Mouse (Mus musculus) kidney, embryonic 16.5 days (tissue): Measurements from ENCODE around the gene Grm2. TPM values are rescaled to one million over a fixed set of nuclear protein-coding genes. Genes with fewer than 3 reads are reported as not detected.
A peak's percentile ranks its signal among the peaks of the same experiment; 100 is the strongest.
"Not testable (repeated sequence)": the region's sequence is repeated elsewhere in the genome, so short reads cannot be mapped to it uniquely, and the experiment has no call there.

Source experiments
- ATAC-seq: fragments of 200-750 bp; cut with Nextera tagmentation; 2 replicates; pipeline ENCODE4 v1.8.0; 2017; ENCODE audit warnings: moderate TSS enrichment; ENCODE audit not compliant: low FRiP score, low TSS enrichment
- H3K27ac ChIP-seq: fragments of 300-500 bp; sonication (generic); 2 replicates; pipeline ENCODE4 v1.5.1; 2014; ENCODE audit warnings: low read length
- H3K27me3 ChIP-seq: fragments of 300-500 bp; sonication (generic); 2 replicates; pipeline ENCODE4 v1.6.1; 2014; ENCODE audit warnings: low read length, control low read depth, mixed read lengths; ENCODE audit not compliant: insufficient read depth
- H3K36me3 ChIP-seq: fragments of 300-500 bp; sonication (generic); 2 replicates; pipeline ENCODE4 v1.6.1; 2014; ENCODE audit warnings: low read length, control low read depth, mixed read lengths; ENCODE audit not compliant: insufficient read depth
- H3K4me1 ChIP-seq: fragments of 300-500 bp; sonication (generic); 2 replicates; pipeline ENCODE4 v1.6.1; 2014; ENCODE audit warnings: low read length, control low read depth, mixed read lengths; ENCODE audit not compliant: insufficient read depth
- H3K4me2 ChIP-seq: fragments of 300-500 bp; sonication (generic); replicated peaks from 2 replicates; pipeline ENCODE4 v1.6.1; 2014; ENCODE audit warnings: low read depth, low read length
- H3K4me3 ChIP-seq: fragments of 300-500 bp; sonication (generic); 2 replicates; pipeline ENCODE4 v1.5.1; 2014; ENCODE audit warnings: mild to moderate bottlenecking, low read length
- H3K9ac ChIP-seq: fragments of 300-500 bp; sonication (generic); replicated peaks from 2 replicates; pipeline ENCODE4 v1.6.1; 2014; ENCODE audit warnings: low read length
- H3K9me3 ChIP-seq: fragments of 300-500 bp; sonication (generic); 2 replicates; pipeline ENCODE4 v1.6.1; 2016; ENCODE audit warnings: low read length, control low read depth
- WGBS: fragments of 180-500 bp; shearing (Covaris S2); extraction: QIAGEN DNeasy Blood & Tissue Kit; methylation state at CpG from one replicate; pipeline ENCODE4 v1.1.7; 2014; 5-methylcytosine and 5-hydroxymethylcytosine counted together
- polyA plus RNA-seq: library from polyadenylated mRNA; unstranded; fragments of >200 nt; fragmentation: Nextera tagmentation; extraction: Ambion mirVana; gene quantifications from 2 replicates; pipeline ENCODE4 v1.2.1, GENCODE M21; 2015

Gene Grm2
- polyA plus RNA-seq, 1 experiment from 2014 or later: not detected

DNA sequence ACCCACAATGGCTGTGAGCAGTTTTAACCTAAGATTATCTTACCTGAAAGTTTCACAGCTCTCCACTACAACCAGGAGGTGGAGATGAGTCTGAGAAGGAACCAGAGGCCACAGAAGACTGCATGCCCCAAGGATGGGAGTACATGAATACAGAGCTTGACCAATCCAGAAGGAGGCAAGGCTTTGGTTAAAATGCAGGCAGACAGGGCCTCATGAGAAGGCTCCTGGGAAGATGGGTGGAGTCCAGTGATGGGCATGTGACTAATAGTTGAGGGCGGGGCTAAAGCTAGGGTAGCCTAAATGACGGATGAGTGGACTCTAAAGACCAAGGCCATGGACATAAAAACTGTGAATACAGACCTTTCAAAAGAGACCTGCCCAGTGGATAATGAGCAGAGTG is 29.6 kb downstream of the Grm2 start, which contains the start of gene Iqcf6:
TSS of gene Iqcf6 (plus strand) at position 301 of the 400 bp plus-strand sequence.
- WGBS: 75% methylated on average over 2 of the region's 2 CpGs
- Histone ChIP-seq H3K9ac (no peak within 1 kb of the TSS), H3K4me1 (no peaks in the 10 kb centered on the region), H3K4me3 (no peak within 1 kb of the TSS), H3K27me3 (no peaks in the 10 kb centered on the region), H3K9me3 (no peaks in the 10 kb centered on the region), H3K27ac (no peak within 1 kb of the TSS), H3K36me3 (no peaks in the 10 kb centered on the region), H3K4me2 (no peak within 1 kb of the TSS)
- ATAC-seq: no peak

DNA sequence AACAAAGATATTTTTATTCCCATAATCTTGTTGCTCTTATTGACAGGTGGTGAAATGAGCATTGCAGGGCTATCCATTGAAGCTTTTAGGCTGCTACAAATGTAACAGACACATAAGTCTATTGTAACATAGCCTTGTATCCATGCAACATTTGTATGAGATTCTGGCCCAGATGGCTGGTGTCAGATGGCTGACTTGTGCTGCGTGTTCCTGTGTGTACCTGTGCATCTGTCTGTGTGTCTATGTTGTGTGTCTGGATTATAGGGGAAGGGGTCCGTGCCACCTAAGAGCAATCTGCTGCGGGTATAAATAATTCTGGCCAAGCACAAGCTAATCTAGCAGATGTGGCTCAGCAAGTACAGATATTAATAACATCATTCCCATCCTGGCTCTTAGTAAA is 38.4 kb downstream of the Grm2 start:
- no peaks in the 10 kb centered on the region for H3K27me3 ChIP-seq
- H3K36me3 ChIP-seq: no peaks in the 10 kb centered on the region
- H3K27ac ChIP-seq: no peak overlapping the region
- no peak overlapping the region for H3K9ac ChIP-seq
- H3K4me1 ChIP-seq: no peaks in the 10 kb centered on the region
- no peak for ATAC-seq
- H3K4me2 ChIP-seq: no peak overlapping the region
- no peak overlapping the region for H3K4me3 ChIP-seq
- H3K9me3 ChIP-seq: no peaks in the 10 kb centered on the region
- WGBS: 91% methylated on average over 3 of the region's 3 CpGs

DNA sequence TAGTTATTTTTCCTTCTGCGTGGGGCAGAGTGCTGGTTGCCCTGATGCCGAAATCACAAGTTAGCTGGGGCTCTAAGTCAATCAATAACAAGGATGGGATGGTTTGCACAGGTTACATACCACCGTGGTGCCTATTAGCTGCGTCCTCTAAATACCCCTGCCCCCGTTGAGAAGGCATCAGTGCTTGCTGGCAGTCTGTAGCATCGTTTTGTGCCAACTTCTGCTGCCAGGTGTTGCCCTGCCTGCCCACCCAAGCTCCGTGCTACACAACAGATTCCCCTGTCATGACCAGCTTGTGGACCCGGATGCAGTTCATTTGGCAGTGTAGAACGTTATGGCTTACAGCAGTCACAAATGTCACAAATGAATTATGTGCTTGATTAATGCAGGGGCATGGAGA is 39.6 kb downstream of the Grm2 start:
- Histone ChIP-seq H3K27ac (no peak overlapping the region), H3K4me2 (no peak overlapping the region), H3K4me1 (no peaks in the 10 kb centered on the region), H3K4me3 (no peak overlapping the region), H3K36me3 (no peaks in the 10 kb centered on the region), H3K27me3 (no peaks in the 10 kb centered on the region), H3K9ac (no peak overlapping the region), H3K9me3 (no peaks in the 10 kb centered on the region)
- ATAC-seq: no peak
- WGBS: 75% methylated on average over 9 of the region's 9 CpGs

GRCm38 (mm10) chr9:106614616-106615015 is 41.3 kb downstream of the Grm2 start:
- Histone ChIP-seq H3K9me3 (no peaks in the 10 kb centered on the region), H3K27ac (no peak overlapping the region), H3K4me2 (no peak overlapping the region), H3K9ac (no peak overlapping the region), H3K4me1 (no peaks in the 10 kb centered on the region), H3K36me3 (no peaks in the 10 kb centered on the region), H3K27me3 (no peaks in the 10 kb centered on the region), H3K4me3 (no peak overlapping the region)
- ATAC-seq: no peak
- 23% methylated on average over 3 of the region's 3 CpGs for WGBS

DNA sequence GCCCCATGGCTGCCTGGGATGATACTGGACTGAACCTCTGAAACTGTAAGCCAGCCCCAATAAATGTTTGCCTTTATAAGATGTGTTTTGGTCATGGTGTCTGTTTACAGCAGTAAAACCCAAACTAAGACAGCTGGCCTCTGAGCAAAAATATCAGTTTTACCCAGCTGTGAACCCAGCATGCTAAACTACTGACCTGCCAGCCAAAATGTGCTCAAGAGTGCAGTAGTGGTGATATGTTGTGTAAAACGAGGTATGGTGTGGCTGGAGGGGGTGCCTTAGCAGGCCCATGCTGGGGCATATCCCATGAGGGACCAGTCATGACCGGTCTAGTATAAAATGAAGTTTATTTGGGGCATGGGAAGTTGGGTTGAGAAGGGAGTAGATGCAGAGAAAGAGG is 41.9 kb downstream of the Grm2 start:
- Histone ChIP-seq H3K4me3 (no peak overlapping the region), H3K4me2 (no peak overlapping the region), H3K36me3 (no peaks in the 10 kb centered on the region), H3K9ac (no peak overlapping the region), H3K27ac (no peak overlapping the region), H3K9me3 (no peaks in the 10 kb centered on the region), H3K27me3 (no peaks in the 10 kb centered on the region), H3K4me1 (no peaks in the 10 kb centered on the region)
- 56% methylated on average over 2 of the region's 2 CpGs for WGBS
- ATAC-seq: no peak

DNA sequence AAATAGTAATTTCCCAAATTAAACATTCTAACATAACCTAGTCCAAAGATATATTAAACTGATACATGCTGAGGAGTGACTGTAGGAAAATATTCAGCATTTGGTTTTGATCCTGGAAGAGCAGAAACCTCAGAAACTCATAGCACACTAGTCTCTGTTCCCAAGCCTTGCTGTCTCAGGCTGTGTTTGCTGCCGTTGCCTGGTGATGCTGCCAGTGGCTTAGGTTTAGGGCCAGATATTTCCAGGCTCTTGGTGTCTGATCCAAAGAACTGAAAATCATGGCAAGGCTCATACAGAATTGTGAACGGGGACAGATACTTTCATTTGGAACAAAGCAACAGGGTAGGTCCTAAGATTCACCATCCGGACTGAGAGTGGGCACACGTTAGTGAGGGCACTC is 45.2 kb downstream of the Grm2 start:
- ATAC-seq: no peak
- 78% methylated on average over 4 of the region's 4 CpGs for WGBS
- Histone ChIP-seq H3K9ac (no peak overlapping the region), H3K27ac (no peak overlapping the region), H3K4me3 (no peak overlapping the region), H3K4me2 (no peak overlapping the region), H3K4me1 (no peaks in the 10 kb centered on the region), H3K9me3 (no peaks in the 10 kb centered on the region), H3K36me3 (no peaks in the 10 kb centered on the region), H3K27me3 (no peaks in the 10 kb centered on the region)

DNA sequence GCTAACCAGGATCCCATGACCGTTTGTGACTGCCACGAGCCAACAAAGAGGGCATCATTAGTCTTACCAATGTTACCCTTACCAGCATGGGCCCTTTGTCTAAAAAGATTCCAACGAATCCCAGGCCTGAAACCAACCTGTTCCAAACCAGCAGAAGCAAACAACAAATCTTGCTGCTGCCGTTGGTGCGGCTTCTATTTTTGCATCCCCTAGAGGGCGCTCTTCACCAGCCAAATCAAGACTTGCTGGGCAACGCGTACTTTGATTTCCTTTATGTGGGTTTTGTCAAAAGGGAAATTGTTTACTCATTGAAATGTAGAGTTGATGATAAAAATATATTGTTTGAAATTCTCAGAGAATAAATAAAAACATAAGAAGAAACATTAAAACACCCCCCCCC is 55.3 kb downstream of the Grm2 start:
- Histone ChIP-seq H3K9me3 (no peaks in the 10 kb centered on the region), H3K36me3 (no peaks in the 10 kb centered on the region), H3K9ac (no peak overlapping the region), H3K27me3 (no peaks in the 10 kb centered on the region), H3K4me3 (no peak overlapping the region), H3K4me2 (no peak overlapping the region), H3K4me1 (no peaks in the 10 kb centered on the region), H3K27ac (no peak overlapping the region)
- ATAC-seq: no peak
- 27% methylated on average over 8 of the region's 8 CpGs for WGBS

- Histone ChIP-seq H3K4me3 (no peak overlapping the region), H3K4me2 (no peak overlapping the region), H3K4me1 (no peaks in the 10 kb centered on the region), H3K36me3 (no peaks in the 10 kb centered on the region), H3K9ac (no peak overlapping the region), H3K27me3 (no peaks in the 10 kb centered on the region), H3K27ac (no peak overlapping the region), H3K9me3 (no peaks in the 10 kb centered on the region)
- WGBS: 44% methylated on average over 7 of the region's 7 CpGs
- no peak for ATAC-seq
Measured at GRCm38 (mm10) chr9:106598466-106598865, 57.4 kb downstream of the Grm2 start.

DNA sequence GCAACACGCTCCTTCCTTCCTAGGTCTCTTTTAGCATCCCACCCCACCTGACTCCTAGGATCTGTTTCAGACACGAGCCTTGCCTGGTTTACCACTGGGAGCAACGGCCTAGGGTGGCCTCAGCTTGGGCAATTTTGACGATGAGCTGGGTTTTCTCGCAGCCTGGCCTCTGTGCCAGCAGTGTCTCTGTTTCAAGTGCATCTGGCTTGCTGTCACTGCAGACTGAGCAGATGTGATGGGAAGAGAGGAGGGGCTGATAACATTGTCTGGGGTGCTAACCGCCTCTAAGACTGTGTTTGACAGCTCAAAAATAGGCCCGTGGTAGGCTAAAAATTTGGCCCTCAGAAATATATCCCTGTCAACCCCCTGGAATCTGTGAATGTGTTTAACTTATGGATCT is 60.0 kb downstream of the Grm2 start:
- Histone ChIP-seq H3K27ac (no peak overlapping the region), H3K9ac (no peak overlapping the region), H3K9me3 (no peaks in the 10 kb centered on the region), H3K4me1 (no peaks in the 10 kb centered on the region), H3K4me3 (no peak overlapping the region), H3K4me2 (no peak overlapping the region), H3K27me3 (no peaks in the 10 kb centered on the region), H3K36me3 (no peaks in the 10 kb centered on the region)
- 77% methylated on average over 7 of the region's 7 CpGs for WGBS
- no peak for ATAC-seq

- H3K4me2 ChIP-seq, H3K9me3 ChIP-seq, H3K27me3 ChIP-seq, H3K4me3 ChIP-seq, H3K9ac ChIP-seq, H3K27ac ChIP-seq, H3K36me3 ChIP-seq, H3K4me1 ChIP-seq: not testable (repeated sequence)
- WGBS: 10% methylated on average over 4 of the region's 4 CpGs
- peak; percentile 42; the same call in 1 of the 2 replicates for ATAC-seq
Measured at GRCm38 (mm10) chr9:106595402-106595801, 60.5 kb downstream of the Grm2 start.
